Mouse (Mus musculus) cerebellum, postnatal 25 days (tissue): ENCODE results near the gene Kif24.

Source experiments
- DNase-seq, 2 experiments: peaks; one replicate each; pipeline ENCODE4 v3.0.0; 2021; ENCODE audit warnings: mixed read lengths in 2 of 2

Gene Kif24

DNA sequence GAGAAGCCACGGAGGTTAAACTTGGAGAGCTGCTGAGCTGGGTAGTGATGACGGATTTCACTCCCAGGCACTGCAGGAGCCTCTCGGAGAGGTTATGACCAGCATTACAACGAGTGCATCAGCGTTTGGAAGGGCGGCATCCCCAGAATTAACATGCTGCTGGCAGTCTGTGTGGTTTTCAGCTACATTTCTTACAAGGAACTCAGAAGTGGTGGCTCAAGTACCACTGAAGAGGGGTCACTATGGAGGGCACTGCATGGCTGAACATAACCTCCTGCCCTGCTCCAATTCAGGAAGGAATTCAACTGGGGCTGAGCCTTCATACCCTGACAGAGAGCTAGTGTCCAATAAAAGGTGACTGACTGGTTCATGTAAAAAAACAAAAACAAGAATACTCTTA is 66.3 kb downstream of the Kif24 start:
- no peak for DNase-seq

DNA sequence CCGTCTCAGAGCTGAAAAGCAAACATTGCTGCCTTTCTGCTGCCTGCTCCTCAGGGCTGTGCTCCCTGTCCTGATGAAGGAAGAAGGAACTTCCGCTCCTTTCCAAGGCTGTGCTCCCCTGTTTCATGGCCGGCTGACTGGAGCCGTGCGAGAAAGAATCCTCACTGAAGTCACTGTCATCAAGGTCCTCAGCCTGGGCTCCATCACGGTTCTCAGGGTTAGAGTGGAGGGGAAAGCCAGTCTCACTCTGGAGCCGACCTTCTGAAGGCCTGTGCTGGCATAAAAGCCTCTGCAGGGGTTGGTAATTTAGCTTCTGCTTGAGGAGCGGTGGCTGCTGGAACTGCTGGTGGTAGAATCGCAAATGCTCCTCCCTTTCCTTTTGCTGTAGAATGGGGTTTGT is 70.0 kb downstream of the Kif24 start:
- no peak for DNase-seq

DNA sequence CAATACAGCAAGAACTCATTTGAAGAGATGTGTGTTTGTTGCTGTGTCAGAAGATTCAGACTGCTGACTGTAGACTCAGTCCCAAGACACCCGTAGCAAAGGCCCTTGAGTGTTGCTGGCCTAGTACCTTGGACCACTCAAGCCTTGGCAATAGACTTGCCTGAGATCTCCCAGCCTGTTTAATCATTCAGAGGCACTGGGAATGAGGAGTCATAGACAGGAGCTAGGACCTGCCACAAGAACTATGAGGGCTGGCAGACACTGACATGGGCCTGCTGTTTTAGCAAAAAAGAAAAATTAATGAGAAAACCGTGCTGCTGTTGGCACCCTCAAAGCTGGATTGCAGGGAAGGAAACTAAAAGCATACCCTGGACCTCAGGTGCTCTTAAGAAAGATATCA is 73.7 kb downstream of the Kif24 start:
- no peak for DNase-seq

- DNase-seq, result peak; percentile 85 to 93
Measured at GRCm38 (mm10) chr4:41390122-41390521, 74.6 kb downstream of the Kif24 start.

- DNase-seq, result no peak
Measured at GRCm38 (mm10) chr4:41389240-41389639, 75.4 kb downstream of the Kif24 start.

GRCm38 (mm10) chr4:41388616-41389015 is 76.1 kb downstream of the Kif24 start:
- DNase-seq, result no peak

DNA sequence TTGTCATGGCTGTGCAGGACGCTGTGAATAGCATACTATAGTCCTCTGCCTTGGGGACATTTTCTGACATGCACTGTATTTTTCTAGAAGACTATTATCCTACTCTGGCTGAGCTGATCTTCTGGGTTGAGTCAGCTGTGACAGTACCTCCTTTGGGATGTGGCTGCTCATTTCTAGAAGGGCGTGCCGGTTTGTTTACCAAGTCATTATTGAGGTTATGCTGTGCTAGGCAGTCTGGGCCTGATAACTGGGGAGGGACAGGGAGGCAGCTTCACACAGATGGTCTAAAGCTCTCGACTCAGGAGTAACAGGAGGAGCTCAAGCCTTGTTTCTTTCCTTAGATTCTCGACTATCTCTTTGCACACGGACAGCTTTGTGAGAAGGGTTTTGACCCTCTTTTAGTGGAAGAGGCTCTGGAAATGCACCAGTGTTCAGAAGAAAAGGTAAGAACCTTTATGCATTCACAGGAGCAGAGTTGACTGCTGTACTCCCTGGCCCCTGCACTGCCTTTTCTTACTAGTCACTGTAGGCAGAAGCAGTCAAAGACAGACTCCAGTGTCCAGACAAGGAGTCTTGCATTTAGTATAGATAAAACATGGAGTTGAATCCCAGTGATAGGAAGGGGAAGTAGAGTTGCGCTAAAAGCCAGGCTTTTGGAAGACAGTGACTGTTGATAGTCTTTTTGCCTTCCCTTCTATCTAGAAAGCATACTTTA is 76.8 kb downstream of the Kif24 start:
- no peak for DNase-seq

GRCm38 (mm10) chr4:41386412-41386975 is 78.2 kb downstream of the Kif24 start:
- DNase-seq, result no peak

DNA sequence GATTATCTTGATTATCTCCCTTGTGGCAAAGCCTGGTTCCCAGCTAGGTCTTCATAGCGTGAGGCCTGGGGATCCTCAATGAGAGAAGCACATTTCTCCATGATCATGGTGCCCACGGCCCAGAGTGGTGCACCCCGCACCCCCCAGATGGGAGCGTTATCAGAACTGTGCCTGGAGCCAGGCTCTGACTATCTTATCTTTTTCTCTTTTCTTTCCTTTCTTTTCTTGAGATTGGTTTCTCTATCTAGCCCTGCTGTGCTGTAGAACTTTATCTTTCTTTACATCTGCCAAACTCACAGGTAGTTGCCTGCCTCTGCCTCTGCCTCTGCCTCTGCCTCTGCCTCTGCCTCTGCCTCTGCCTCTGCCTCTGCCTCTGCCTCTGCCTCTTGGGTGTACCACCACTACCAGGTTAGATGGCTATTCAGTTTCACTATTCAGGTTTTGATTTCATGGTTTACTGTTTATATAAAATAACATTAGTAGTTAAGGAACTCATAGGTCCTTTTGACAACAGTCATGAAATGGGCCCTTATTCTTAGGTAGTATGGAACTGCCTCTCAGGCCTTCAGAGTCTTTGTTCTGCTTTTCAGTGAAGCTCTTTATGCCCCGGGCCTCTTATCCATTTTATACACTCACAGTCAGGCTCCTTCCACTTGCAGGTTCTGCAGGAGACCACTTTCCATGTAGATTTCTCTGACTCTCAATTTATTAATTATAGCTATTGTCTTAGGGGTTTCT is 83.3 kb downstream of the Kif24 start:
- DNase-seq, result no peak

GRCm38 (mm10) chr4:41377567-41377966 is 87.1 kb downstream of the Kif24 start:
- no peak for DNase-seq

DNA sequence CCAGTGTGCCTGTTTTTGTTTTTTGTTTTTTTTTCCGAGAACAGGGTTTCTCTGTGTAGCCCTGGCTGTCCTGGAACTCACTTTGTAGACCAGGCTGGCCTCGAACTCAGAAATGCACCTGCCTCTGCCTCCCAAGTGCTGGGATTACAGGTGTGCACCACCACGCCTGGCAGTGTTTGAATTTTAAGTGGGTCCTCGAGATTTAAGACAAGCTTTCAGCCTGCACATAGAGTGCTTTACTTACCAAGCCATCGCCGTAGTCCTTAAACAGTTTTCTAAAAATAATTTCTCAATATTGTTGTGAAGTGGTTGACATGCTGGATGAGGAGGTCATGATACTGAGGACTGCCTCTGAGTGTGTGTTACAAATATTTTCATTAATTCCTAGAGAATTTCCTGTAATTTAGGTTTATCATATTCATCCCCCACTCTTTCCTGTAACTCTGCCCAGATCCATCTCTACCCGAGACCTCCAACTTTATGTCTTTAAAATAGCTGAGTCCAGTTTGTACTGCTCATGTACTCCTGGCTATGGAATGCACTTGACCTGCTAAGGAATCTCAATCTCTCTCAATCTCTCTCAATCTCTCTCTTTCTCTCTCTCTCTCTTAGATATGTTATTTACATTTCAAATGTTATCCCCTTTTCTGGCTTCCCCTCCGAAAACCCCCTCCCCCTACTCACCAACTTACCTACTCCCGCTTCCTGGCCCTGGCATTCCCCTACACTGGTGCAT is 94.8 kb downstream of the Kif24 start:
- no peak for DNase-seq

GRCm38 (mm10) chr4:41368198-41368597 is 96.5 kb downstream of the Kif24 start:
- DNase-seq, result no peak

- DNase-seq, result no peak
Measured at GRCm38 (mm10) chr4:41361059-41361458, 103.6 kb downstream of the Kif24 start.

GRCm38 (mm10) chr4:41359358-41359757 is 105.3 kb downstream of the Kif24 start:
- DNase-seq, result no peak

GRCm38 (mm10) chr4:41358669-41359068 is 106.0 kb downstream of the Kif24 start:
- no peak for DNase-seq

GRCm38 (mm10) chr4:41357154-41357553 is 107.5 kb downstream of the Kif24 start:
- no peak for DNase-seq

DNA sequence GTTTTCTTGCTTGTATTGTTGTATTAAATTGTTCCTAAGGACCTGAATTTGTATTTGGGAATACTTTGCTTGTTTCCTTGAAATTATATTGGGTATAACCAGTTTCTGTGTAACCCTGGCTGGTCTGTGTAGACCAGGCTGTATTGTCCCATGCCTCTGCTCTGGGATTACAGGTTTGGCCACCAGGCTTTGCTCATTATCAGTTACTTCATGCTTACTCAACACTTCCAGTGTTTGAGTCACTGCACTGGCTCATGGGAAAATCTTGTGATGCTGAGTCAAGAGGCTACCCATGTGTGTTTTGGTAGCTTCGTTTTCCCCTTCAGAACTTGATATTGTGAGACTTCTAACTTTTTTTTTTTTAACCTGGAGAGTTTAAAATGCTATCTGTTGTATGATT is 111.4 kb downstream of the Kif24 start:
- no peak for DNase-seq

GRCm38 (mm10) chr4:41352758-41353157 is 111.9 kb downstream of the Kif24 start:
- DNase-seq, result no peak

GRCm38 (mm10) chr4:41349199-41349591 is 115.5 kb downstream of the Kif24 start:
- no peak for DNase-seq

DNA sequence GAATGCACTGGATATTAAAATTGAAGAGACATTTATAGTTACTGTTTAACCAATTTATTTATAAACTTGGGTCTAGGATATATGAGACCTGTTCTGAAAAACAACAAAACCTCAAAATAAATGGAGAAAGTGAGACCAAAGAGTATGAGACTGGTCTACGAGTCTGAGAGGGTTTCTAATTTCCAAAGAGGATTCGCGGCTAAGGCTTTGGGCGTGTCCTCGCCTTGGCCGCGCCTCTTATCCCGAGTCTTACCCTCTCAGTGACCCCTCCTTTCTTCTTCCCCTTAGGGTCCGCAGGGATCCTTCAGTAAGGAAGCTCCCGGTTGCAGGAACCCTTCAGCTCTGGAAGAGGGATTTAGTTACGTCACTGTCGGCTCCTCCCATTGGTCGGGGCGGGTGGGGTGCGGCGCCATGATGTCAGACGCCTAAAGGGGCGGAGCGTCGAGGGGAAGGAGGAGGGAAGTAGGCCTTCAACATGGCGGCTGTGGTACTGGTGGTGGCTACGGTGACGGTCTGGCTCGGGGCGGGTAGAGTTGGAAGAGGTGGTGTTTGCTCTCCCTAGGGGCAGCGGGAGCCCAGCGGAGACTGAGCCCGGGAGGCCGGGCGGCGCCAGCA is 116.0 kb downstream of the Kif24 start, which contains the start of gene Ubap1:
Gene Ubap1, plus strand, starts transcription at position 413 of the 615 bp plus-strand sequence.
- peak; percentile 93 to 96 for DNase-seq

DNA sequence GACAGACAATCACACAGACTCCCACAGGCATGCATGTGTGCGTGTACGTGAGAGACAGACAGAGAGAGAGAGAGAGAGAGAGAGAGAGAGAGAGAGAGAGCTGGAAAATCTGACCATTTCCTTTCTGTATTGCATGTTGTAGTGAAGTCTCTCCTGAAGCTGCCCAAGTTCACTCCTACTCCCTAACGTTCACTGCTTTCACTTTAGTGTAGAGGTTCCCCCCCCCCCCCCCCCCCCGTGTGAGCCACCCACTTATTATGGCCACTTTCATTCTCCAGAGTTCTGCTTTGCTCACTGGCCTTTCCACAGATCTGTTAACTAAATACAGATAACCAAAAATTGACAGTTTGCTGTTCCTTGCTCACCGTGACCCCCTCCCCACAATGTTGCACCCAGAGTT is 116.8 kb downstream of the Kif24 start:
- no peak for DNase-seq

- no peak for DNase-seq
Measured at GRCm38 (mm10) chr4:41346011-41346410, 118.7 kb downstream of the Kif24 start.
